Mouse (Mus musculus) neural tube, embryonic 12.5 days (tissue): ENCODE results near the gene Hoxa11. TPM values are rescaled to one million over a fixed set of nuclear protein-coding genes. Genes with fewer than 3 reads are reported as not detected.

Experiments
- ATAC-seq: fragments of 200-750 bp; cut with Nextera tagmentation; 2 replicates; pipeline ENCODE4 v1.8.0; 2017; ENCODE audit warnings: low read depth, mild to moderate bottlenecking, moderate TSS enrichment, moderate library complexity; ENCODE audit not compliant: low FRiP score
- H3K27ac ChIP-seq: fragments of 300-500 bp; sonication (generic); 2 replicates; pipeline ENCODE4 v1.5.1; 2016
- H3K27me3 ChIP-seq: fragments of 300-500 bp; sonication (generic); replicated peaks from 2 replicates; pipeline ENCODE4 v1.6.1; 2016; ENCODE audit warnings: mild to moderate bottlenecking
- H3K36me3 ChIP-seq: fragments of 300-500 bp; sonication (generic); 2 replicates; pipeline ENCODE4 v1.6.1; 2016; ENCODE audit warnings: mild to moderate bottlenecking
- H3K4me1 ChIP-seq: fragments of 300-500 bp; sonication (generic); 2 replicates; pipeline ENCODE4 v1.6.1; 2016
- H3K4me2 ChIP-seq: fragments of 300-500 bp; sonication (generic); replicated peaks from 2 replicates; pipeline ENCODE4 v1.6.1; 2016; ENCODE audit warnings: mild to moderate bottlenecking
- H3K4me3 ChIP-seq: fragments of 300-500 bp; sonication (generic); 2 replicates; pipeline ENCODE4 v1.5.1; 2016
- H3K9ac ChIP-seq: fragments of 300-500 bp; sonication (generic); 2 replicates; pipeline ENCODE4 v1.6.1; 2016; ENCODE audit warnings: mild to moderate bottlenecking
- H3K9me3 ChIP-seq: fragments of 300-500 bp; sonication (generic); 2 replicates; pipeline ENCODE4 v1.6.1; 2016; ENCODE audit warnings: mild to moderate bottlenecking
- WGBS: fragments of 180-500 bp; shearing (Covaris S2); methylation state at CpG from one replicate; pipeline ENCODE4 v1.1.7; 2016; 5-methylcytosine and 5-hydroxymethylcytosine counted together
- polyA plus RNA-seq: library from polyadenylated mRNA; unstranded; fragments of >200 nt; fragmentation: Nextera tagmentation; extraction: Ambion mirVana; gene quantifications from 2 replicates; pipeline ENCODE4 v1.2.1, GENCODE M21; 2016

Gene Hoxa11
- polyA plus RNA-seq, 1 experiment from 2014 or later: 10.8 TPM

- H3K27me3 ChIP-seq: peaks cover 91% of the 10 kb centered on the region
- no peak overlapping the region for H3K9ac ChIP-seq
- ATAC-seq: no peak
- peak overlapping the region; percentile 50 for H3K4me2 ChIP-seq
- 6% methylated on average over 7 of the region's 7 CpGs for WGBS
- no peaks in the 10 kb centered on the region for H3K9me3 ChIP-seq
- H3K27ac ChIP-seq: no peak overlapping the region
- no peaks in the 10 kb centered on the region; the same call in 1 of the 2 replicates for H3K4me1 ChIP-seq
- H3K36me3 ChIP-seq: no peaks in the 10 kb centered on the region
- H3K4me3 ChIP-seq: peak overlapping the region; percentile 15; the same call in 1 of the 2 replicates
These were observed 5.7 kb upstream of the Hoxa11 start for GRCm38 (mm10) chr6:52251177-52251879.

- H3K4me2 ChIP-seq: peak overlapping the region; percentile 50
- H3K36me3 ChIP-seq: no peaks in the 10 kb centered on the region
- no peaks in the 10 kb centered on the region for H3K9me3 ChIP-seq
- H3K4me3 ChIP-seq: no peak overlapping the region
- H3K4me1 ChIP-seq: no peaks in the 10 kb centered on the region; the same call in 1 of the 2 replicates
- H3K27me3 ChIP-seq: peaks cover 90% of the 10 kb centered on the region
- H3K27ac ChIP-seq: no peak overlapping the region
- WGBS: 6% methylated on average over 4 of the region's 4 CpGs
- ATAC-seq: no peak
- peak overlapping the region; percentile 43 for H3K9ac ChIP-seq
These were observed 4.2 kb upstream of the Hoxa11 start for GRCm38 (mm10) chr6:52249826-52250225.

- ATAC-seq: no peak
- Histone ChIP-seq H3K27ac (no peak overlapping the region), H3K27me3 (peaks cover 92% of the 10 kb centered on the region), H3K4me2 (peak overlapping the region; percentile 50), H3K9ac (peak overlapping the region; percentile 43), H3K4me3 (peak overlapping the region; percentile 18), H3K9me3 (no peaks in the 10 kb centered on the region), H3K36me3 (no peaks in the 10 kb centered on the region), H3K4me1 (no peaks in the 10 kb centered on the region; the same call in 1 of the 2 replicates)
- under 1% methylated on average over 16 of the region's 16 CpGs for WGBS
These were observed 3.8 kb upstream of the Hoxa11 start for GRCm38 (mm10) chr6:52249415-52249738.

- ATAC-seq: no peak
- H3K36me3 ChIP-seq: no peaks in the 10 kb centered on the region
- no peaks in the 10 kb centered on the region for H3K9me3 ChIP-seq
- H3K27me3 ChIP-seq: peaks cover 92% of the 10 kb centered on the region
- H3K4me2 ChIP-seq: peak overlapping the region; percentile 50
- no peaks in the 10 kb centered on the region; the same call in 1 of the 2 replicates for H3K4me1 ChIP-seq
- WGBS: 2% methylated on average over 27 of the region's 27 CpGs
- peak overlapping the region; percentile 18 for H3K4me3 ChIP-seq
- peak overlapping the region; percentile 43 for H3K9ac ChIP-seq
- 0 out of 2 replicates have a peak overlapping the region, but pooled peaks have one; percentile 50 for H3K27ac ChIP-seq
These were observed 3.2 kb upstream of the Hoxa11 start for GRCm38 (mm10) chr6:52248638-52249414.

GRCm38 (mm10) chr6:52247766-52248637, 2.4 kb upstream of the Hoxa11 start:
- peak overlapping the region; percentile 50; the same call in 1 of the 2 replicates for H3K27ac ChIP-seq
- no peaks in the 10 kb centered on the region for H3K9me3 ChIP-seq
- ATAC-seq: 0 out of 2 replicates have a peak, but pooled peaks have one; percentile 3
- WGBS: under 1% methylated on average over 23 of the region's 23 CpGs
- H3K4me3 ChIP-seq: peak overlapping the region; percentile 18
- H3K4me1 ChIP-seq: no peaks in the 10 kb centered on the region; the same call in 1 of the 2 replicates
- peak overlapping the region; percentile 41 for H3K9ac ChIP-seq
- peak overlapping the region; percentile 50 for H3K4me2 ChIP-seq
- no peaks in the 10 kb centered on the region for H3K36me3 ChIP-seq
- H3K27me3 ChIP-seq: peaks cover 92% of the 10 kb centered on the region

- peak overlapping the region; percentile 39 for H3K4me3 ChIP-seq
- H3K36me3 ChIP-seq: no peaks in the 10 kb centered on the region
- H3K27ac ChIP-seq: no peak overlapping the region
- no peak for ATAC-seq
- H3K4me2 ChIP-seq: peak overlapping the region; percentile 58
- peaks cover 91% of the 10 kb centered on the region for H3K27me3 ChIP-seq
- peak overlapping the region; percentile 63 for H3K9ac ChIP-seq
- no peaks in the 10 kb centered on the region for H3K9me3 ChIP-seq
- no peaks in the 10 kb centered on the region; the same call in 1 of the 2 replicates for H3K4me1 ChIP-seq
- WGBS: 5% methylated on average over 3 of the region's 3 CpGs
These were observed 1.3 kb upstream of the Hoxa11 start for GRCm38 (mm10) chr6:52246916-52247315.

GRCm38 (mm10) chr6:52246403-52246803, 793 bp upstream of the Hoxa11 start:
- H3K4me1 ChIP-seq: no peaks in the 10 kb centered on the region; the same call in 1 of the 2 replicates
- WGBS: under 1% methylated on average over 26 of the region's 26 CpGs
- no peak for ATAC-seq
- peak overlapping the region; percentile 63 for H3K9ac ChIP-seq
- H3K4me2 ChIP-seq: peak overlapping the region; percentile 58
- H3K36me3 ChIP-seq: no peaks in the 10 kb centered on the region
- H3K27me3 ChIP-seq: peaks cover 91% of the 10 kb centered on the region
- H3K4me3 ChIP-seq: peak overlapping the region; percentile 39
- H3K9me3 ChIP-seq: no peaks in the 10 kb centered on the region
- no peak overlapping the region for H3K27ac ChIP-seq

- no peak for ATAC-seq
- Histone ChIP-seq H3K9me3 (no peaks in the 10 kb centered on the region), H3K36me3 (no peaks in the 10 kb centered on the region), H3K4me3 (peak overlapping the region; percentile 39), H3K27ac (peak overlapping the region; percentile 46; the same call in 1 of the 2 replicates), H3K9ac (peak overlapping the region; percentile 64), H3K4me2 (peak overlapping the region; percentile 58), H3K4me1 (peaks cover 9% of the 10 kb centered on the region; the same call in 1 of the 2 replicates), H3K27me3 (peaks cover 88% of the 10 kb centered on the region)
- WGBS: under 1% methylated on average over 71 of the region's 71 CpGs
These were observed 412 bp downstream of the Hoxa11 start for GRCm38 (mm10) chr6:52245040-52245756.

GRCm38 (mm10) chr6:52244471-52245039, 1.1 kb downstream of the Hoxa11 start:
- Histone ChIP-seq H3K9ac (peak overlapping the region; percentile 64), H3K4me1 (peaks cover 9% of the 10 kb centered on the region; the same call in 1 of the 2 replicates), H3K36me3 (no peaks in the 10 kb centered on the region), H3K4me3 (peak overlapping the region; percentile 39), H3K27ac (0 out of 2 replicates have a peak overlapping the region, but pooled peaks have one; percentile 46), H3K27me3 (peaks cover 88% of the 10 kb centered on the region), H3K4me2 (peak overlapping the region; percentile 58), H3K9me3 (no peaks in the 10 kb centered on the region)
- no peak for ATAC-seq
- under 1% methylated on average over 23 of the region's 23 CpGs for WGBS

- Histone ChIP-seq H3K4me3 (peak overlapping the region; percentile 39), H3K4me2 (peak overlapping the region; percentile 58), H3K9ac (peak overlapping the region; percentile 64), H3K27me3 (peaks cover 83% of the 10 kb centered on the region), H3K27ac (0 out of 2 replicates have a peak overlapping the region, but pooled peaks have one; percentile 10), H3K4me1 (peaks cover 9% of the 10 kb centered on the region; the same call in 1 of the 2 replicates), H3K36me3 (no peaks in the 10 kb centered on the region), H3K9me3 (no peaks in the 10 kb centered on the region)
- WGBS: under 1% methylated on average over 12 of the region's 12 CpGs
- ATAC-seq: no peak
These were observed 1.9 kb downstream of the Hoxa11 start for GRCm38 (mm10) chr6:52243681-52244121.
